In genomic region chr2:64462466-64463114, GRCm38 (mm10) we compare ENCODE assay signal across 15 mouse cellular contexts.
DNase-seq lines count a peak whose midpoint lies in the region; ATAC-seq and TF ChIP-seq lines count a peak whose summit lies in the region.
"Had no signal": no experiment of that assay in that cellular context is flagged by ENCODE, and none has a peak within 500 bp of the region (broad histone marks: within the 10 kb centered on the region; RNA-seq: fewer than 3 reads in every experiment).

No protein-coding gene starts in this region.

- H3K27me3 ChIP-seq in forebrain, embryonic 14.5 days (replicated peaks; ENCODE audit: control insufficient read depth, insufficient read depth, low read length), result 0 out of 2 replicates have a peak, but pooled peaks cover 3% of the 10 kb centered on the region
- no peaks in the 10 kb centered on the region for H3K27me3 ChIP-seq in limb, embryonic 14.5 days (ENCODE audit: control insufficient read depth, insufficient read depth, low read length)
- H3K27me3 ChIP-seq in cerebellum, adult 2 months (ENCODE audit: control insufficient read depth, insufficient read depth, low read length), result no peaks in the 10 kb centered on the region
- no peaks in the 10 kb centered on the region for H3K27me3 ChIP-seq in liver, postnatal 0 days (ENCODE audit: insufficient read depth, low read length)
- H3K27me3 ChIP-seq: limb, embryonic 15.5 days; megakaryocyte, embryonic 14.5 days had no signal

- H3K27ac ChIP-seq in forebrain, embryonic 14.5 days (ENCODE audit: low read depth, low read length), result no peak overlapping the region
- H3K27ac ChIP-seq in limb, embryonic 14.5 days (replicated peaks; ENCODE audit: low read depth, low read length), result no peak overlapping the region
- no peak overlapping the region for H3K27ac ChIP-seq in cerebellum, adult 2 months (ENCODE audit: insufficient read depth, low read length)
- no peak overlapping the region for H3K27ac ChIP-seq in liver, postnatal 0 days (ENCODE audit: low read depth)
- H3K27ac ChIP-seq: limb, embryonic 15.5 days had no signal

- no peaks in the 10 kb centered on the region for H3K9me3 ChIP-seq in forebrain, embryonic 14.5 days (replicated peaks; ENCODE audit: control insufficient read depth, low read length)
- H3K9me3 ChIP-seq in limb, embryonic 14.5 days (ENCODE audit: control insufficient read depth, low read length), result no peaks in the 10 kb centered on the region
- 0 out of 2 replicates have a peak, but pooled peaks cover 2% of the 10 kb centered on the region for H3K9me3 ChIP-seq in liver, postnatal 0 days (ENCODE audit: low read length)
- H3K9me3 ChIP-seq: limb, embryonic 15.5 days had no signal

- no peak overlapping the region for H3K9ac ChIP-seq in forebrain, embryonic 14.5 days (ENCODE audit: low read length)
- no peak overlapping the region for H3K9ac ChIP-seq in limb, embryonic 14.5 days (ENCODE audit: low read depth, low read length, severe bottlenecking)
- H3K9ac ChIP-seq in liver, postnatal 0 days (replicated peaks), result no peak overlapping the region
- H3K9ac ChIP-seq: limb, embryonic 15.5 days had no signal

- DNase-seq in kidney, adult 9 months, result peak; percentile 9
- no peak for DNase-seq in kidney, postnatal 14 days
- DNase-seq in Muller cell, postnatal 12 days (ENCODE audit: inconsistent ontology term), result peak; percentile 51
- peak; percentile 72 for DNase-seq in forebrain, embryonic 14.5 days (ENCODE audit: low spot score)
- DNase-seq in limb, embryonic 14.5 days (ENCODE audit: low spot score), result peak; percentile 86
- no peak for DNase-seq in cerebellum, adult 2 months
- no peak for DNase-seq in liver, postnatal 0 days
- no peak for DNase-seq in cerebellum, postnatal 10 days
- DNase-seq: adrenal gland, postnatal 10 days; kidney, postnatal 4 days; lung, adult 2 months; thymus, postnatal 4 days had no signal

- no peak overlapping the region for H3K4me2 ChIP-seq in forebrain, embryonic 14.5 days (ENCODE audit: low read length)
- no peak overlapping the region for H3K4me2 ChIP-seq in limb, embryonic 14.5 days (replicated peaks; ENCODE audit: low read depth, low read length, severe bottlenecking)
- no peak overlapping the region for H3K4me2 ChIP-seq in liver, postnatal 0 days (ENCODE audit: low read depth, low read length)
- H3K4me2 ChIP-seq: limb, embryonic 15.5 days had no signal

- no peak for TF ChIP-seq CTCF in cerebellum, adult 2 months (IDR thresholded peaks at IDR 0.05; ENCODE audit: borderline replicate concordance, insufficient read depth, low read depth, low read length)
- no peak for TF ChIP-seq CTCF in liver, postnatal 0 days (IDR thresholded peaks at IDR 0.05; ENCODE audit: low read depth)

- TF ChIP-seq POLR2A in limb, embryonic 14.5 days (IDR thresholded peaks at IDR 0.05; ENCODE audit: borderline replicate concordance, extremely low read depth, insufficient read depth, insufficient read length), result no peak
- TF ChIP-seq POLR2A in cerebellum, adult 2 months (IDR thresholded peaks at IDR 0.05; ENCODE audit: borderline replicate concordance, insufficient read depth, low read length), result no peak

- TF ChIP-seq EP300 in liver, postnatal 0 days (IDR thresholded peaks at IDR 0.05; ENCODE audit: low read depth), result no peak

- peak; percentile 84 for ATAC-seq in forebrain, embryonic 14.5 days
- ATAC-seq in limb, embryonic 14.5 days (ENCODE audit: low FRiP score, low read depth), result no peak
- ATAC-seq in liver, postnatal 0 days, result no peak
- ATAC-seq: intestine, postnatal 0 days had no signal

- WGBS in forebrain, embryonic 14.5 days, result 38% methylated on average over 8 of the region's 8 CpGs
- 37% methylated on average over 8 of the region's 8 CpGs for WGBS in limb, embryonic 14.5 days
- WGBS in cerebellum, adult 2 months, result 45% methylated on average over 8 of the region's 8 CpGs
- 76% methylated on average over 8 of the region's 8 CpGs for WGBS in liver, postnatal 0 days (ENCODE audit: insufficient replicate concordance)

- no peak overlapping the region for H3K4me3 ChIP-seq in forebrain, embryonic 14.5 days (ENCODE audit: low read depth, low read length)
- no peak overlapping the region for H3K4me3 ChIP-seq in limb, embryonic 14.5 days (replicated peaks; ENCODE audit: low read length)
- H3K4me3 ChIP-seq in cerebellum, adult 2 months (replicated peaks; ENCODE audit: insufficient read depth, low read depth, low read length), result no peak overlapping the region
- H3K4me3 ChIP-seq in liver, postnatal 0 days (ENCODE audit: low read depth, low read length), result no peak overlapping the region
- H3K4me3 ChIP-seq: limb, embryonic 15.5 days; megakaryocyte, embryonic 14.5 days had no signal

- H3K36me3 ChIP-seq in forebrain, embryonic 14.5 days (ENCODE audit: control insufficient read depth, insufficient read depth, low read length), result no peaks in the 10 kb centered on the region
- H3K36me3 ChIP-seq in limb, embryonic 14.5 days (ENCODE audit: control insufficient read depth, insufficient read depth, low read length), result no peaks in the 10 kb centered on the region
- no peaks in the 10 kb centered on the region for H3K36me3 ChIP-seq in liver, postnatal 0 days (replicated peaks; ENCODE audit: insufficient read depth, low read length)
- H3K36me3 ChIP-seq: limb, embryonic 15.5 days had no signal

- H3K4me1 ChIP-seq in forebrain, embryonic 14.5 days (ENCODE audit: control insufficient read depth, insufficient read depth, low read length), result no peaks in the 10 kb centered on the region
- 0 out of 2 replicates have a peak, but pooled peaks cover 3% of the 10 kb centered on the region for H3K4me1 ChIP-seq in limb, embryonic 14.5 days (ENCODE audit: control insufficient read depth, insufficient read depth, low read length)
- no peaks in the 10 kb centered on the region for H3K4me1 ChIP-seq in cerebellum, adult 2 months (ENCODE audit: control insufficient read depth, insufficient read depth, low read length)
- H3K4me1 ChIP-seq in liver, postnatal 0 days (ENCODE audit: insufficient read depth), result no peaks in the 10 kb centered on the region
- H3K4me1 ChIP-seq: megakaryocyte, embryonic 14.5 days had no signal

Comparison
In these comparisons a context has a peak if more than half of its experiments do, and no peak if none do; other contexts are left out.
1. DNase-seq: peak in kidney, adult 9 months (single experiment), Muller cell, postnatal 12 days (single experiment), forebrain, embryonic 14.5 days (single experiment) and limb, embryonic 14.5 days (single experiment); none in kidney, postnatal 14 days (single experiment), cerebellum, adult 2 months (0 of 2), liver, postnatal 0 days (single experiment) and cerebellum, postnatal 10 days (0 of 2).